Mouse (Mus musculus): ENCODE results near the gene Reg3b.
"Not testable (repeated sequence)": the region's sequence is repeated elsewhere in the genome, so short reads cannot be mapped to it uniquely, and the experiment has no call there.

Gene Reg3b

DNA sequence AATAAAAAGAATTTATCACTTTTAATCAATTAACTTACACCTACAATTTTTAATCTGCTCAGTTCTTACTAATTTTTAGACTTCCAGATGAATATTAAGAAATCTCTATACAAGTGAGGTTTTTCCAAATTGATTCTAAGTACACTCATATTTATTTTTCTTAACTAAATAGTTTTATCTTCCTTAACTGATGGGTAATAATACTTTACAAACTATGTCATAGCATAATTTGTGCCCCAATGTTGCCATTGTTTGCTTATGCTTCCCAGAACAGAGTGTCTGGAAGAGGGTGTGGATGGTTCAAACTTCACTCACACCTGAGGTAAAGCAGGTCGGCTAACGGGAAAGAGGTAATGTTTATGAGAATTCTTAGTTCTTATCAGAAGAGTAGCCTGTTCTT, at the start of gene Reg3b:
Gene Reg3b (plus strand): TSS at position 301 of the 400 bp plus-strand sequence.
- no peak for DNase-seq (ENCODE audit: low spot score in 2 of 2)

DNA sequence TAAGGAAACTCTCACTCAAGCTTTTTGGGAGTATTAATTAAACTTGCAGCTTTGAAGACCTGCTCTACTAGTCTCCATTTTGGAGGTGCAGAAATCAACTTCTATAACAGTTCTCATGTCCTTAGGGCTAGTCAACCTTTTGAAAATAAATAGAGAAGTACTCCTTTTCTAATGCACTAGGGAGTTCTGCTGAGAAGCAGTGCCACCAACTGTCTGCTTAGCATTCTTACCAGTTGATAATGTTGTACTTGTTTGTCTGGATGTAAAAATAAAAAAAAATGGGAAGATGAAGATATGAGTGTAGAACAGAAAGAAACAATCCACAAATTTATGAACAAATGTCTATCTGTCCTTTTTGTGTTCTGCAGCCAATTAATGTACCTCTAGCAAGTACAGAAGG, 42.7 kb upstream of the Reg3b start:
- no peak for DNase-seq (ENCODE audit: low spot score in 2 of 2)

DNA sequence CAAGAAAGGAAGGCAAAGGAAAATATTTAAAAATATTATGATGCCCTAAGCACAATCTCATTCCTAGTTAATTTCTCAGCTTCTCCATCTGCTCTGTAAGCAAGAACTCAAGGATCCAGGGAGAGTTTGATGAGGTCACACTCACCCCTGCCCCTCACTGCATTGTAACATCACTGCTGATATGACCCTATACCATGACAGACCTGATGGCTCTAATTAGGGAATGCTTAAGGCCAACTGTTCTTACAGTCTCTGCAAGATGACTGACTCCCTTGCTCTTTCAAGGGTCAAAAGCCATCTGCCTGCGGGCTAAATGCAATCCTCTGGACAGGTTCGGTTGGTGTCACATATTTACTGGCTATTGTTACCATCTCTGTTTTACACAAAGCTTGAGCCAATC, 41.3 kb upstream of the Reg3b start:
- DNase-seq (ENCODE audit: low spot score in 2 of 2), result no peak

DNA sequence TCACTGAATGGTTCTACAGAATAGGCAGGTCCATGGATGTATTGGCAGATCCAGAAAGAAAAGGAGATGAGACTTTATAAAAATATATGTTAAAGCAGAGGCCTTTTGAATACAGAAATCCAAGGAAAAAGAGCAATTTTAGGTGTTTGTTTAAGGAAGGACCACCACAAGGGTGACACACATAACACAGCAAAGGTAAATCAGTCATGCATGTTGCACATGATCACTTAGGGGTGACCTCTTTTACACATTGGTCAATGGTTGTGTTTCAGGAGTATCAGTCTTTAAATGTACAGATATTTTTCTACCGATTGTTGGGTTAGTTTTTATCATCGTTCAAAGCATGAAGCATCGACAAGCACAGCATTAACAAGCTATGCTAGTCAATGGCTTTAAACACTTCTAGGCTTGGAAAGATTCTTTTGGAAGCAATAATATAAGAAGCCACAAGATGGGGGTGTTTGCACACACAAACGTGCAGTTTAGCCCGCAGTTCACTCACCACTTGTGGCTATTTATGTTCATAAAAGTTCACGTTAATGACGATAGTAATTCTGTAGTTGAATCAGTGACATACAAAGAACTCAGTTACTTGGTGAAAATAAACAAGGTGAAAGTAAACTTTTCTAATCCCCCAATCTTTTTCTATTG, 38.4 kb upstream of the Reg3b start:
- DNase-seq (ENCODE audit: low spot score in 2 of 2), result no peak

DNA sequence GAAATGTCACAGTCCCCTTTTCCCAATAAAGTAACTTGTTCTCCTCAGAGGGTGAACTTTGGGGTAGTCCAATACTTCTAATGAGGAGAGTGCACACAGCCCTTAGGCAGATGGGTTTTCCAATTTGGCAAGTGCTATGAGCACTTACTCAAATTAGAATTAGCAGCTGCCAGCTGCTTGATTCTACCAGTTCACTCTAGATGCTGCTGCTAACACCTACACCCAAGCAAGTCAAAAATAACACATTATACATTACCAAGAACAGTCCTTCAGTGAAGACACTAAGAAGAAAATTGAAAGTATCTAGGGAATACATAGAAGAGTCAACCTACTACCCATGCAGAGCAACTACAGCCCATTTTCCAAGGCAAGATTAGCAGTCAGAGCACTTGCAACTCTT, 30.2 kb upstream of the Reg3b start:
- no peak for DNase-seq (ENCODE audit: low spot score in 2 of 2)

DNA sequence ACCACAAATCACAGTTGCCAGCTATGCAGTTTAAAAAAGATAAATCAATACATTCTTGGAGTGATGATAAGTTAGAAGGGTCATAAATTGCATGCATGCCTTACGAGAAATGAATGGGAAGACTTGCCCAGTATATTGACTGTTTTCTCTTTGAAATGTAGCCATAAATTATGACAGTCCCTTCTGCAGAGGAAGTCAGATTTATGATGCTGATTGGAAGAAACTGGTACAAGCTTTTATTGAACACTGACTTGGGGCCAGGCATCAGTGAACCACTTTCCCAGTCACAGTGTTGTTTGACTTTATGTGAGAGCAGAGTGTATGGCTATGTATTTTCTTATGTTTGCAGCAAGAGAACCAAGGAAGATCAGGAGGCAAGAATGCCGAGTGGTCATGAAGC, 28.8 kb upstream of the Reg3b start:
- no peak for DNase-seq (ENCODE audit: low spot score in 2 of 2)

DNA sequence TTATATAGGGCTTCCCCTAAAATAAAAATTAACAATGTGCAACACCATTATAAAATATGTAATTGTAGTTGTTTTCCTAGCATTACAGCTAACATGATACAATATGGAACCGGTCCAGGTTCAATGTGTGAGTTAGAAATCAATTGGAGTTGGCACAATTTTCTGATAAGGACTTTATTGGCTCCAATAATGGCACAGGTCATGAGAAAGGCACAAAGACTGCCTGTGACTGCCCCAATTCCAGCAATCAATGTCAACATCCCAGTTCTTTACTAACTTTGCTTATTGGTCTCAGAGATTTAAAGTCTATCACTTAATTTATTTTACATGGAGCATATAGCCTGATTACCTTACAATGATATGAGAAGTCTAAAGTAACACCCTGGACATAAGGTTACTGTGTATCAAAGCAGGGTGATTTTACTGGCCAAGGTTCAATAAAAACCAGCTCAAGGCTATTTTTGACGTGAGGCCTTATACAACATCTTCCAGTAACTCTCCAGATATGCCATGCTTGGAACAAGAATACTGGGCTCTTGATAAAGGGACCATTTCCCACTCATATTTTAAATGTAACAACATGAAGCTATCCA, 8.4 kb upstream of the Reg3b start:
- DNase-seq (ENCODE audit: low spot score in 2 of 2), result no peak

DNA sequence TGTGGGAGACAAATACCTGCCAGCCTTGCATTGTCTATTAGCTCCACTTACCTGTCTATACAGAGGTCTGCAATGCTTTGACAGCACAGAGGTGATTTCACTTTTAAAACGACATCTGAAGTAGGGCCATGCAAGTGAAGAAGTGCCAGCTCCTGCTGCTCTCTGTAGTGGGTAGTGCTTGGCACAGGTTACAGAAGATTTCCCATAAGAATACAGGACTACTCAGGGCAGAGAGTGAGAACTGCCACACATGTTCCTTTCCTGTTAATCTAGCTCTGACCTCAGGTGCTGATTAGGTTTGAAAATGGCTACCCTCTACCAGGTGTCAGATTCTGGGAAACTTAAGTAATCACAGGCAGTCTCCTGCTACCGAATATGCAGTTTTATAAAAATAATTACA, 8.3 kb downstream of the Reg3b start, which contains the start of gene Reg3d:
Gene Reg3d (minus strand): TSS at position 101 of the 400 bp plus-strand sequence.
- DNase-seq (ENCODE audit: low spot score in 2 of 2), result no peak

DNA sequence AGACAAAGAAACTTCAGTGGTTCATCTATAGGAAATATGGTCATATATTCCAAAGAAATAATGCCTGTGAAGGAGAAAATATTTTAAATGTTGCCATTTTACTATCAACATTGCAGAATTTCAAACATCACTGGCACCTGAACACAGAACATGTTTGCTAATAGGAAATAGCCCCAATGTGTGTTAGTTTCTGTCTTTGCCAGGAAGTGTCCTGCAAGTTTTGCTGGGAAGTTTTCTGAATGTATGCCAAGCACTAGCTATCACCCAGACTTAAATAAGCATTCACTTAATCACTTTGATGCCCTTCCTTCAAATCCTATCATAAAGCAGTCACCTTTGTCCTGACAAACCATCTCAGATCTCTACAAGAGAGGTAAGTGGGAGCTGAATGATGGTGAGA, 10.0 kb downstream of the Reg3b start, which contains the start of gene Reg3a:
Gene Reg3a (plus strand): TSS at position 301 of the 400 bp plus-strand sequence.
- DNase-seq (ENCODE audit: low spot score in 2 of 2), result no peak

DNA sequence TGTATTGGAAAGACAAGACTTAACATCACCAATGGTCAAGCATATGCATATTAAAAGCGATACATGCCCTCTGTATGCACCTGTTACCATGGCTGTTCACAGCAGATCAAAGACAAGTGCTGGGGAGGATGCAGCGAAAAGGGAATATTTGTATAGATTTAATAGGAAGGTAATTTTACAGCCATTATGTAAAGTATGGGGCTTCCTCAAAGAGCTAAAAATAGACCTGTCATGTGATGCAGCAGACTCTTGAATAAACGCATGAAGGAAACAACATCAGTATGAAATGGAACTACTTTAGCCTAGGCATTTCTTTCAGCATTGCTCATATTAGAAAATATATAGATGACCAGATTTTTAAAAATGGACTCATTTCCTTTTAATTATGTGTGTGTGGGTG, 15.2 kb downstream of the Reg3b start:
- DNase-seq (ENCODE audit: low spot score in 2 of 2), result no peak

DNA sequence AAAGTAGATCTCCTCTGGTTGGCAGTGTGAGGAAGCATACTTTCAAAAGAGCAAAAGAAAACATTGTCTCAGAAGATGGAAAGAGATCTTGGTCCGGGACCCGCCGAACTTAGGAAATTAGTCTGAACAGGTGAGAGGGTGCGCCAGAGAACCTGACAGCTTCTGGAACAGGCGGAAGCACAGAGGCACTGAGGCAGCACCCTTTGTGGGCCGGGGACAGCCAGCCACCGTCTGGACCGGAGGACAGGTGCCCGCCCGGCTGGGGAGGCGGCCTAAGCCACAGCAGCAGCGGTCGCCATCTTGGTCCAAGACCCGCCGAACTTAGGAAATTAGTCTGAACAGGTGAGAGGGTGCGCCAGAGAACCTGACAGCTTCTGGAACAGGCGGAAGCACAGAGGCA, 24.9 kb downstream of the Reg3b start, which contains the start of gene Reg2:
Gene Reg2 (plus strand): TSS at position 301 of the 400 bp plus-strand sequence.
- not testable (repeated sequence) for DNase-seq (ENCODE audit: low spot score in 2 of 2)

DNA sequence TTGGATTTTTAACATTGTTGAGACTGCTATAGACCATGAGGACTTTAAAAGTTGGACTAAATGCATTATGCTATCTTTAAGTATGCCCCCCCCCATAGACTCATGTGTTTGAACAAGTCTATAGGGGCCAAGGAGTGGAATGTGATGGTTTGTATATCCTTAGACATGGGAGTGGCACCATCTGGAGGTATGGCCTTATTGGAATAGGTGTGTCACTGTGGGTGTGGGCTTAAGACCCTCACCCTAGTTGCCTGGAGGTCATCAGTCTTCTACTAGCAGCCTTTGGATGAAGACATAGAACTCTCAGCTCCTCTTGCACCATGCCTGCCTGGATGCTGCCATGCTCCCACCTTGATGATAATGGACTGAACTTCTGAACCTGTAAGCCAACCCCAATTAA, 52.0 kb downstream of the Reg3b start, which contains the start of gene Reg1:
Gene Reg1 (plus strand): TSS at position 301 of the 400 bp plus-strand sequence.
- DNase-seq (ENCODE audit: low spot score in 2 of 2), result not testable (repeated sequence)
